Mouse (Mus musculus): ENCODE results near the gene Lrp2. TPM values are rescaled to one million over a fixed set of nuclear protein-coding genes. Genes with fewer than 3 reads are reported as not detected.

Gene Lrp2
- total RNA-seq, 2 experiments from 2014 or later: 0.37 to 0.68 TPM

- no peak for DNase-seq (ENCODE audit: extremely low spot score in 1 of 2, low spot score in 1 of 2)
These were observed 55.0 kb downstream of the Lrp2 start for GRCm38 (mm10) chr2:69530691-69531527.

GRCm38 (mm10) chr2:69530126-69530525 is 55.7 kb downstream of the Lrp2 start:
- no peak for DNase-seq (ENCODE audit: extremely low spot score in 1 of 2, low spot score in 1 of 2)

GRCm38 (mm10) chr2:69520273-69520672 is 65.6 kb downstream of the Lrp2 start:
- no peak for DNase-seq (ENCODE audit: extremely low spot score in 1 of 2, low spot score in 1 of 2)

- DNase-seq (ENCODE audit: extremely low spot score in 1 of 2, low spot score in 1 of 2): no peak
These were observed 67.6 kb downstream of the Lrp2 start for GRCm38 (mm10) chr2:69518307-69518706.

GRCm38 (mm10) chr2:69511766-69512165 is 74.1 kb downstream of the Lrp2 start:
- no peak for DNase-seq (ENCODE audit: extremely low spot score in 1 of 2, low spot score in 1 of 2)

GRCm38 (mm10) chr2:69500357-69500756 is 85.5 kb downstream of the Lrp2 start:
- DNase-seq (ENCODE audit: extremely low spot score in 1 of 2, low spot score in 1 of 2): no peak

GRCm38 (mm10) chr2:69493130-69493529 is 92.7 kb downstream of the Lrp2 start:
- DNase-seq (ENCODE audit: extremely low spot score in 1 of 2, low spot score in 1 of 2): peak in 1 of 2 experiments; percentile 10

GRCm38 (mm10) chr2:69480965-69481364 is 104.9 kb downstream of the Lrp2 start:
- DNase-seq (ENCODE audit: extremely low spot score in 1 of 2, low spot score in 1 of 2): no peak

GRCm38 (mm10) chr2:69479859-69480258 is 106.0 kb downstream of the Lrp2 start:
- DNase-seq (ENCODE audit: extremely low spot score in 1 of 2, low spot score in 1 of 2): no peak

GRCm38 (mm10) chr2:69476901-69477300 is 109.0 kb downstream of the Lrp2 start:
- peak; percentile 13 to 37 for DNase-seq (ENCODE audit: extremely low spot score in 1 of 2, low spot score in 1 of 2)

- DNase-seq (ENCODE audit: extremely low spot score in 1 of 2, low spot score in 1 of 2): no peak
These were observed 110.7 kb downstream of the Lrp2 start for GRCm38 (mm10) chr2:69475177-69475576.

- no peak for DNase-seq (ENCODE audit: extremely low spot score in 1 of 2, low spot score in 1 of 2)
These were observed 114.0 kb downstream of the Lrp2 start for GRCm38 (mm10) chr2:69471837-69472236.

- no peak for DNase-seq (ENCODE audit: extremely low spot score in 1 of 2, low spot score in 1 of 2)
These were observed 122.3 kb downstream of the Lrp2 start for GRCm38 (mm10) chr2:69463609-69464008.

GRCm38 (mm10) chr2:69459481-69459880 is 126.4 kb downstream of the Lrp2 start:
- no peak for DNase-seq (ENCODE audit: extremely low spot score in 1 of 2, low spot score in 1 of 2)

GRCm38 (mm10) chr2:69451128-69451527 is 134.7 kb downstream of the Lrp2 start:
- DNase-seq (ENCODE audit: extremely low spot score in 1 of 2, low spot score in 1 of 2): no peak

- no peak for DNase-seq (ENCODE audit: extremely low spot score in 1 of 2, low spot score in 1 of 2)
These were observed 137.3 kb downstream of the Lrp2 start for GRCm38 (mm10) chr2:69448581-69448980.

- DNase-seq (ENCODE audit: extremely low spot score in 1 of 2, low spot score in 1 of 2): no peak
These were observed 139.9 kb downstream of the Lrp2 start for GRCm38 (mm10) chr2:69445896-69446472.

GRCm38 (mm10) chr2:69441656-69442055 is 144.2 kb downstream of the Lrp2 start:
- DNase-seq (ENCODE audit: extremely low spot score in 1 of 2, low spot score in 1 of 2): no peak

- peak; percentile 29 to 86 for DNase-seq (ENCODE audit: extremely low spot score in 1 of 2, low spot score in 1 of 2)
These were observed 157.7 kb downstream of the Lrp2 start for GRCm38 (mm10) chr2:69428116-69428515.

GRCm38 (mm10) chr2:69427141-69427540 is 158.7 kb downstream of the Lrp2 start:
- DNase-seq (ENCODE audit: extremely low spot score in 1 of 2, low spot score in 1 of 2): no peak

- DNase-seq (ENCODE audit: extremely low spot score in 1 of 2, low spot score in 1 of 2): no peak
These were observed 159.8 kb downstream of the Lrp2 start for GRCm38 (mm10) chr2:69426081-69426480.

GRCm38 (mm10) chr2:69424829-69425228 is 161.0 kb downstream of the Lrp2 start:
- DNase-seq (ENCODE audit: extremely low spot score in 1 of 2, low spot score in 1 of 2): no peak

Measured in layer of hippocampus, postnatal 25 days (tissue).